Mouse (Mus musculus) bone marrow macrophage, adult 2 months (primary cell): ENCODE measurements around the gene Sirt6. TPM values are rescaled to one million over a fixed set of nuclear protein-coding genes. Genes with fewer than 3 reads are reported as not detected.
A peak's percentile ranks its signal among the peaks of the same experiment; 100 is the strongest.

Source experiments
- H3K27ac ChIP-seq: 2 replicates; pipeline ENCODE4 v1.5.1; 2012; ENCODE audit warnings: low read depth, low read length; ENCODE audit not compliant: insufficient read depth
- H3K4me1 ChIP-seq: 2 replicates; pipeline ENCODE4 v1.6.1; 2012; ENCODE audit warnings: low read length; ENCODE audit not compliant: control insufficient read depth, insufficient read depth
- H3K4me3 ChIP-seq: 2 replicates; pipeline ENCODE4 v1.5.1; 2012; ENCODE audit warnings: mild to moderate bottlenecking, low read length, moderate library complexity; ENCODE audit not compliant: insufficient read depth
- CTCF ChIP-seq: IDR thresholded peaks from 2 replicates; pipeline ENCODE4 v1.5.1; 2012; ENCODE audit warnings: low read depth, mild to moderate bottlenecking, low read length, moderate library complexity
- POLR2A ChIP-seq: IDR thresholded peaks from 2 replicates; pipeline ENCODE4 v1.6.1; 2012; ENCODE audit warnings: mild to moderate bottlenecking, low read depth, low read length, borderline replicate concordance
- polyA plus RNA-seq: library from polyadenylated mRNA; stranded (reverse); fragments of >200 nt; gene quantifications from 2 replicates; pipeline ENCODE4 v1.2.4, GENCODE M21; 2012; ENCODE audit not compliant: missing spikeins, insufficient read depth, insufficient read length

The Sirt6 gene
- polyA plus RNA-seq, 1 experiment: 10.9 TPM

DNA sequence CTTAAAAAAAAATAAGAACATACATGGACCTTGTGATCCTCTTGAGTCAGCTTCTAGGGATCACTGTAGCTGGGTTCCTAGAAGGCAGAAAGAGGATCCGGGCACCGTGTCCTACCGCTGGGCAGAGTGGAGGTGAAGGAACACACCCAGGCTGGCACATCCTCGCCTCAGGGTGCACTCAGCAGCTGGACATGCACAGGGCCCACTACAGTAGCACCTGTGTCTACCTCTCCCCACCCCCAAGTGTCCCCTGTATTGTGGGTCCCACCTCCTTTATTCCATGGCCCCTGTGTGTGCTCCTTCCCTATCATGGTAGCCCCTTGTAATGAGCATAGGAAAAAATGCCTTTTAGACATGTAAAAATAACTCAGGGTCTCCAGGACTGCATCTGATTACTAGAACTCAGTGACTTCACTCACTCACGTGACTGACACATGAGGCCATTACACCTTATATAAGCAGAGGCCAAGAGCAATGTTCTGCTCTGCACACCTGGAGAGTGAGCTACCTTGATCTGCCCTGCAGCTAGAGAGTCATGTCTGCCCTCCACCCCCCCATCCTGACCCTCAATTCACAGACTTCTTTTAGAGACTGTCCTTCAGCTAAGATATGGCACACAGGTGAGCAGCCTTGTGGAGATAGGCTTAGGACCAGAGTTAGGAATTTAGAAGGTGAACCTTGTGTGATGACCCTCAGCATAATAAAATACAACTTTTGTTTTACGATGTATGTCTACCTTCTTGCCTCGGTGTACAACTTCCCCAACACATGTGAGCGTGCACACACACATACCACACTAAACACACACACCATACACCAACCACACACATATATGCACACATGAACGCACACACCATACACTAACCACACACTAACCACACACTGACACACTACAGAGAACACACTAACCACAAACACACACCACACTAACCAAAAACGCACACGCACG, 23.3 kb downstream of the Sirt6 start:
- Histone ChIP-seq H3K27ac (peak overlapping the region; percentile 57; the same call in 1 of the 2 replicates), H3K4me3 (peak overlapping the region; percentile 54)
- no peak for TF ChIP-seq POLR2A
- TF ChIP-seq CTCF: no peak

DNA sequence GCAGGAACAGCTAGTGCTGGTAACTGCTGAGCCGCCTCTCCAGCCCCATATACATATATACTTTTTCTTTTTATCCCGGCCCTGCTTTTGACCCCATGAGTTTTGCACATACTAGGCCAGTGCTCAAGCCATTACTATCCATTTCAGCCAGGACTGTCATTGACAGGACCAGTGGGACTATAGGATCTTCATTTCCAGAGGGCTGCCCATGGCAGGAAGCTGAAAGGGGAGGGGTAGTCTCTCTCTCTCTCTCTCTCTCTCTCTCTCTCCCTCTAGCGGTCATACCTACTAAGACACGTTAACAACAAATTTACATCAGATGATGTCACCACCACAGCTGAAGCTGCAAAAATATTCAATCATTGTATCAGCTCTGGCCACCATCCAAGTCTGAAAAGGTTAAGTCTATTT, 24.9 kb downstream of the Sirt6 start:
- H3K27ac ChIP-seq: no peak overlapping the region
- H3K4me1 ChIP-seq: peaks cover 30% of the 10 kb centered on the region
- no peak for TF ChIP-seq CTCF
- TF ChIP-seq POLR2A: no peak
- no peak overlapping the region for H3K4me3 ChIP-seq

More for the DNA sequence above, 23.3 kb downstream of the Sirt6 start:
- H3K4me1 ChIP-seq: peaks cover 30% of the 10 kb centered on the region

DNA sequence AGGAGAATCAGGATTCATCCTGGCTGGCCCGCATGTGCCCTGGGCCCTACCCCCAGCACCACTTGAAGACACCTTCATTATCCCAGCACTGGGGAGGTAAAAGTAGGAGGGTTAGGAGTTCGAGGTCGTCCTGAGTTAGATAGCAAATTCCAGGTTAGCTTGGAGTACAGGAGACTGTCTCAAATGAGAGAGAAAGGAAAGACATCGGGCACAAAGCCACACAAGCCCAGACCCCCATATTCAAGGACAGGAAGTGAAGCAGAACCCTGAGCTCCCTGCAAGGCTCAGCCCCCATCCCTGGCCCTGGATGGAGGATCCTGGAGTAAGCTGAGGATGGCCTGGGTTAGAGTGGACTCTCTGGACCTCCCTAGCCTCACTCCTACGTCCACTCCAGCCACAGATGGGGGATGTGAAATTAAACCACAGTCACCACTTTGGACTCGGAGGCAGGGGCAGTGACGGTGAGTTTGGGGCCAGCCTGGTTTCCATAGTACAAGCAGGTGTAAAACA, 26.1 kb downstream of the Sirt6 start:
- Histone ChIP-seq H3K27ac (no peak overlapping the region), H3K4me1 (peaks cover 27% of the 10 kb centered on the region), H3K4me3 (peak overlapping the region; percentile 51)
- no peak for TF ChIP-seq POLR2A
- TF ChIP-seq CTCF: no peak

DNA sequence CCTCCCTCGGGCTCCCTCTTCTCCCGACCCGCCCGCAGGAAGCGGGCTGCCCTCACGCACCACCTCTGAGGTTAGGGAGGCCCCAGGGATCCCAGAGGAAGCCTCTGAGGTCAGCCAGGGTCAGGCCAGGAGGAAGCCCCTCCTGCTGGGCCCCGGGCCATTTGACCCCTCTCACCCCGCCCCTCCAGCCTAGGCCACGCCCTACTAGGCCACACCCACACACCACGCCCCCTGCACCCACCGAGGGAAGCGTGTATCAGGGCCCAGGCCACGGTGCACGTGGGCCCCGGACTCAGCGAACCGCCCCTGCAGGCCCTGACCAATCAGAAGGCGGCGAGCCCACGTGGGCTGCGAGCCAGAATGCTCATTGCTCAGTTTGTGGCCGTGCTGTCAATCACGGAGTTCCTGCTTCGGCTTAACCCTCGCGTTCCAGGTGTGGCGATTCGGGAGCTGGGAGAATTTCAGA, 26.8 kb downstream of the Sirt6 start, which contains the start of gene Tle6:
TSS of gene Tle6 (minus strand) at position 336 of the 466 bp plus-strand sequence.
- no peak for TF ChIP-seq CTCF
- no peak for TF ChIP-seq POLR2A
- H3K4me1 ChIP-seq: peaks cover 27% of the 10 kb centered on the region
- peak within 1 kb of the TSS; percentile 51 for H3K4me3 ChIP-seq
- H3K27ac ChIP-seq: no peak within 1 kb of the TSS

DNA sequence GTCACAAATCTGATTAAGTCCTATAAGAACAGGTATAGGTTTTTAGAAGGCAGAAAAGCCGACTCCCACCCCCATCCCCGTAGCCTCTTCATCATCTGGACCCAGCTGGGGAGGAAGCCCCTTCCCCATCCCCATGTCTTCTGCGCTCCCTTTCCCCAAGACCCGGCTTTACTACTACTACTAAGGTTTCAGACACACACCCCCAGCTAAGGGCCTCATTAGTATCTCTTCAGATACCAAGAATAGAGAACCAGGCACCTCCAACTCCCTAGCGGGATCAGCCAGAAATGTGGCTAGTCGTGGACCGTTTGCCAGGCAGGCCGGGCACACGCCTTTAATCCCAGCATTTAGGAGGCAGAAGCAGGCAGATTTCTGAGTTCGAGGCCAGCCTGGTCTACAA, 27.5 kb downstream of the Sirt6 start:
- TF ChIP-seq CTCF (no peak), POLR2A (no peak)
- Histone ChIP-seq H3K27ac (no peak overlapping the region), H3K4me3 (no peak overlapping the region), H3K4me1 (peaks cover 26% of the 10 kb centered on the region)

DNA sequence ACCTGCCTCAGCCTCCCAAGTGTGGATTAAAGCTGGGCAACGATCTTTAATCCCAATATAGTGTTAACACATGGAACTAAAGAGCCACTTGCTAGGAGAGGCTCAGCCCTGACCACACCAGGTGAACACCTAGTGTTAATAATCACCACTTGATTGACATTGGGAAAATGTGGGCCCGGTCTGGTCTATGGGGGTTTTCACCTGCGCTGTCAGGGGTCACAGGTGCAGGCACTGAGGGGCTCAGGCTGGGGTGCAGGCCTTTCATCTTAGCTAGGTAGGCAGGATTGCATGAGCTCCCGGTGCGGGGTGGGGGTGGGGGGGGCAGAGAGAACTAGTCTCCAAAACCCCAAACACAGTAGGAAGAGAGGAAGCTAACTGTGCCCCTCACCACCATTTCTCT, 28.0 kb downstream of the Sirt6 start:
- no peak overlapping the region for H3K4me3 ChIP-seq
- no peak for TF ChIP-seq CTCF
- no peak for TF ChIP-seq POLR2A
- H3K27ac ChIP-seq: no peak overlapping the region
- peaks cover 24% of the 10 kb centered on the region for H3K4me1 ChIP-seq

DNA sequence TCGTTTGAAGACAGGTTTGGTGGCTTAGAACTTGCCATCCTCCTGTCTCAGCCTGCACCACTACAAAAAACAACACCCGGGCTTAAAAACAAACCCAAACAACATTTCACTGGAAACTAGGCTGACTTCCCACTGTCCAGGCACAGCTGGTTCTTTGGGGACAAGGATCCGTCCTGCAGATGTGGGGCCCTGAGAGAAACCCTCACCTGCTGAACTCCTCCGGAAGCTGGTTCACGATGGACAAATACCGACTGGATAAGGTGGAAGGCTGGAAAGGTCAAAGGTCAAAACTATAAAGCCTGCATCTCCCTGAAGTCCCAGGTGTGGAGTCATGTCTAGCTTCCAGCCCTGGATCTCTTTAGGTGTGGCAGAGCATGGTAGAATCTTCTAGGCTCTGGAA, 28.7 kb downstream of the Sirt6 start:
- H3K4me1 ChIP-seq: peaks cover 17% of the 10 kb centered on the region
- H3K27ac ChIP-seq: no peak overlapping the region
- no peak overlapping the region for H3K4me3 ChIP-seq
- no peak for TF ChIP-seq CTCF
- TF ChIP-seq POLR2A: no peak

DNA sequence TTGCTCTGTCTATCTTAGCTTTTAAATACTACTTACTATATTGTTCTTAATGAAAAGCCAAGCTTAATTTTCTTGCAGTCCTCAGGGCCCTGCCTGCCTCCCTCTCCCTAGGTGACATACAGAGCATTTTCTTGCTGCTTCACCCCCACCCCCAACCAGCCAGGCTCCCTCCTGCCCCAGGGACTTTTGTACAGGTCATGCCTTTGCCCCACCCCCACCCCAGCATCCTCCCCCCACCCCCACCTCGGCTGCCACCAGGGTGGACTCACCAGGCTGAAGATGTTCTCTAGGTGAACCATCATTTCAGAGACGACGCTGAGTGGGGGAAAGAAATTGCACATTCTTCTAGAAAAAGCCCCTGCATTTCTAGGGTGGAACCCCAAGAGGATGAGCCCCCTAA, 29.3 kb downstream of the Sirt6 start:
- H3K4me3 ChIP-seq: no peak overlapping the region
- no peak overlapping the region for H3K27ac ChIP-seq
- TF ChIP-seq POLR2A (no peak), CTCF (no peak)
- H3K4me1 ChIP-seq: peaks cover 17% of the 10 kb centered on the region

DNA sequence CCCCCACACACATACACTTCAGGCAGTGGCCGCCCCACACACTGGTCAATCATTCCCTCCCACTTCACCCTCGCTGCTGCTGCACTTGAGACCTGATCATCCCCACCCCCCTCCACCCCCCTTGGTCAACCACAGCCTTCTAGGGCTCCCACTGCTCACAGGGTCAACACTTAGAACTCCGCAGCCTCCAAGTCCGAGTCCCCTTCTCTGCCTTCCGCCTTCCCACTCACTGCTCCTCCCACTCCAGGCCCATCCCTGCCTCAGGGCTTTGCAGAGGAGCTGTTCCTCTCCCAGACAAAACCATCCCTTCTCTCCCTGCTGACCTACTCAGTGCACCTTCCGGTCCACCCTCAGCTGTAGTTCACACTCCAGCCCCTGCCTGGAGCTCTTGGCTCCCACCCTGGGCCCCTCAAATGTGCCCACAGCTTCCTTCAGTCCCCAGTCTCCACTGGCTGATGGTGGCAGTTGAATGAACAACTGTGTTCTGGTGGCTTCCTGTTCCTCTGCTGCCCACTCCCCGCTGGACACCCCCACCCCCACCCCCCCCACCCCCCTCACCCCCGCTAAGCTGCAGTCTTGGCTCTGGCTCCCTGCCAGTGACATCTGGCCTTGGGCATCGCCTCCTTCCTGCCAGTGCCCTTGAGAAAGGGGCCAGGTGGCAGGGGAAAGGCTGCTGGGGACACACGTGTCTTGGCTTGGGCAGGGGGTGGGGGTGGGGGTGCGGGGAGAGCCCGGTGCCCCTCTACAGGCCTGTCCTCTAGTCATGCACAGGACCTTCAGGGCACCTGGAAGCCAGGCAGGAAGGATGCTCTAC, 30.3 kb downstream of the Sirt6 start:
- TF ChIP-seq CTCF (no peak), POLR2A (no peak)
- peak overlapping the region; percentile 55 for H3K4me3 ChIP-seq
- H3K27ac ChIP-seq: no peak overlapping the region
- peaks cover 11% of the 10 kb centered on the region for H3K4me1 ChIP-seq
